Mouse (Mus musculus) Muller cell, postnatal 12 days (primary cell): ENCODE data around the gene Trip11.
A peak's percentile ranks its signal among the peaks of the same experiment; 100 is the strongest.

ENCODE experiments used
- DNase-seq: peaks from one replicate; pipeline ENCODE4 v3.0.0-alpha.2; 2015; ENCODE audit errors: inconsistent ontology term

The Trip11 gene

GRCm38 (mm10) chr12:101897113-101897512, 16.0 kb downstream of the Trip11 start:
- DNase-seq, result no peak

GRCm38 (mm10) chr12:101893296-101893695, 19.8 kb downstream of the Trip11 start:
- DNase-seq, result no peak

DNA sequence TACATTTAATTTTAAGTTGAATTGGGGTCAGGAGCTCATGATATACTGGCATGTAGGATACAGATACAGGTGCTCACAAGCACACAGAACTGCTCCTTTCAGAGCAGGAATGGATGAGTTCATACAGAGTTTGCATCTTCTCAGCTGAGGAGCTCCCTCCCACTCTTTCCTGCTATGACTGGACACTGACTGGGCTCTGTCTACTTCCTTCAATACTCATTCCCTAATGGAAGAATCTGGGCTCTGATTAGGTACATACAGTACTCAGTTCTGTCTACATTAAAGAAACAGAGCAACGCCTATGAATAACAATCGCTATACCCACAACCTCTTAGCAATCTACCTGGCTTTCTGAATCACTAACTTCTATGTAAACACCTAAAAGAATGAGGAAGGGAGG, 20.2 kb downstream of the Trip11 start:
- no peak for DNase-seq

- DNase-seq, result no peak
These were observed 22.0 kb downstream of the Trip11 start for GRCm38 (mm10) chr12:101891066-101891465.

- DNase-seq, result no peak
These were observed 23.7 kb downstream of the Trip11 start for GRCm38 (mm10) chr12:101889351-101889750.

DNA sequence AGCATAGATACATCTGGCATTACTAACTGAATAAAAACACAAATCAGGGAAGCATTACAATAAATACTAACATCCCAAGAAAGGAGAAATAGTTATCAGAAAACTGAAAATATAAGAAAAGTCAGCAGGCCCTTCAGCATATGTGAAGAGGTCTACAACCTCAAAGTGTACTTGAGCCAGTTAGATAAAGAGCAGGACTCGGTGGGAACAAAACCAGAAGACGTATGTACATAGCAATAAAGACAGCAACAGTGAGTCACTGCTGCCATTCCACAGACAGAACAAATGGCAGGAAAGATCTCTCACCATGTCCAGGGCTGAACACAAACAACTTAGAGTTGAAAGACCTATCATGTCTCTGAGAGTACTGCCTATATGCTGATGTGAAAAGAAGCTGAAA, 24.8 kb downstream of the Trip11 start:
- no peak for DNase-seq

DNA sequence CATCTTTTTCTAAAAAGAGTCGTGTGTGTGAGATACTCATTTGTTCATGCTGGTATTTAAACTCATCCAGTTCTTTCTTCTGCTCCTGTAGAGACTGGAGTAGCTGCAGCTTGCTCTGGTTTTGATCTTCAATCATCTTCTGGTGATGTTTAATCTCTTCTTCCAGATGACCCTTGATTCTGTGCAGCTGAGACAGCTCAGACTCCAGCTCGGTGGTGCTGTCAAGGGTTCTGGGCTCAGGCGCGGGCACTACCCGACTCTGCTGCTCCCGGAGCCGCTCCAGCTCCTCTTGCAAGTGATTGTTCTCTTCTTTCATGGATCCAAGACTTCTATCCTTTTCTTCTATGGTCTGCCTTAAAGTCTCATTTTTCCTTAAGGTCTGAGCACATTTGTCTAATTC, 28.1 kb downstream of the Trip11 start:
- DNase-seq, result no peak

DNA sequence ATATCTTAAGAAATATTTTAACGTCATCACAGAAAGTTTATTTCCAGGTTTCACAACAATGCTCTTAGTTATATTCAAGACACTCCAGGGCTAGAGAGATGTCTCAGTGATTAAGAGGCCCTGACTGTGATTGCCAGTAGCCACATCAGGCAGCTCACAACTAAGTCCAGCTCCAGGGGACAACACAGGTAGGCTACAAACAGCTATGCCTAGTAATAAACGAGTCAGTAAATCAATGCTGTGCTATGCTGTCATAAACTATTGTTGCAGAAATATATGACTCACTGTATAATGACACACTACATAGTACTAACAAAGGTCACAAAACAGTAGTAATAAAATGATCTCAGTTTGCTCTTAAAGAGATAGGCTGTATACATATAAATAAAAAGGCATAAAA, 36.7 kb downstream of the Trip11 start:
- no peak for DNase-seq

DNA sequence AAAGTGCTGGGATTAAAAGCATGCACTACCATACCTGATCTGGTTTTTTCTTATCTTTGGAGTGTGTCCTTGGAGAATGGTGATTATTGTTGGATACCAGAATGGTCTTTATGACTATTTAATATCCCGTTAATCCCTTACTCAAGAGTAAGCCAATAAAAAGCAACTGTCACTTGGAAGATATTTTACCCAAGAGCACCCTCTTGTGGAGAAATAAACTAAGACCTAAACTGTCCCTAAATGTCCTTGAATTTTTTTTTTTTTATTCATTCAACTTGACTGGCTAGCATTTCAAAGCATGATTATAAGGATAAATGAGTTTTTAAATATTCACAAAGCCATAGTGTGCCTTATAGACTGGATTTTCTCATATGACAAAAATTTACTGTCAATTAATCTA, 38.0 kb downstream of the Trip11 start:
- DNase-seq, result peak; percentile 21

DNA sequence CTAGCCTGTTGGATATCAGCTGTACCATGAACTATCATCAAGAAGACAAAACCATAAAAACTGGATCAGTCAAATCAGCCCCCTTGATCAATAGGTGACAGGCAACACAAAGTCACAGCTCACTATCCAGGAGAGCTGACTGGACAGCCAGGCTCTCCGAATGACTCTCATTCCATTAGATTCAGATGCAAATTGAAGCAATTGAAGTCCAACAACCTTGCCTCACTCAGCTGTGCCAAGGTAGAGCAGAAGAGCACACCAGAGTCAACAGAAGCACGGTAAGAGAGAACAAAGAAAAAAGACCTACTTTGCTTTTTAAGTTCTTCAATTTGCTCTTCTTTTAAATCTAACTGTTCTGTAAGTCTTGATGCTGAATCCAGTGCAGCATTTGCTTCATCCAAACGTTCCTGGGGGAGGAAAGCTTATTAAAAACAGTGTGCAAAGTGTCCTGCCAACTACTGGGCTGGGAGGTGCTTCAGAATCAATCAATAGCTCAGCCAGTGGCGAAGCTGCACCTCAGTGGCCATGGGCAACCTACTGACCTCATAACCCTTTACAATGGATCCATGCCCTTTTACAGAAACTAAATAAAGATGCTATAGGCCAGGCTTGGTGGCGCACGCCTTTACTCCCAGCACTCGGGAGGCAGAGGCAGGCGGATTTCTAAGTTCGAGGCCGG, 50.6 kb downstream of the Trip11 start:
- no peak for DNase-seq

DNA sequence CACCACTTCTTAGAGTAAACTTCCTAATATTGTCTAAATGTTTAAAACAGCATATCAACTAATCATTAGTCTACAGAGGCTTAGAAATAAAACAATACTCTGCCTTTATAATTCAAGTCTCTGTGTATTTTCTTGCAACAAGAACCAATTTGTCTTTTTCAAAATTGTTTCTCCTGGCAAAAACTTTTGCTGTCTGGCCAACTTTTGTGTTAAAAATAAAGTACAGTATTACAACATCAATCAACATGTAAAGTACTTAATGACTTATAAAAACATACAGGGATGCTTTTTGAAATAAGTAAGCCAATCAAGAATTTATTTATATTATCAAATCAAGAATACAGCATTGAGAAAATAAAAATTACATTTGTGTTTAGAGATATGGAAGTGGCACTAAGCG, 52.8 kb downstream of the Trip11 start:
- DNase-seq, result no peak

DNA sequence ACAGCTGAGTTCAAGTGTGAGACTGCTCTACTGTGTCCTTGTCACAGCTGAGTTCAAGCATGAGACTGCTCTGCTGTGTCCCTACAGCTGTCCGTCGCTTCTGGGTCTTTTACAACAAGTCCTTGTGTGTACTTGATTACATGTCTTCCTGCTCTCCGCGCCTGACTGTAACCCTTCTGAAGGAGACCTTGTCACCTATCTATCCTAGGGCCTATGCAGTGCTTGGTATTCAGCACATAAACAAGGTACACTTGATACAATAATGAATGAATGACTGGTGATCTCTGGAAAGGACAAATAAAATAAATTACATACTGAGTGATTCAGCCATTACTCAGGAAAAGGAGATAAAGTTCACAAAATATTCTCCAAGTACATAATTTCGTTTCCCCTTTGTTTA, 55.1 kb downstream of the Trip11 start:
- no peak for DNase-seq

GRCm38 (mm10) chr12:101854336-101854735, 58.7 kb downstream of the Trip11 start:
- no peak for DNase-seq

DNA sequence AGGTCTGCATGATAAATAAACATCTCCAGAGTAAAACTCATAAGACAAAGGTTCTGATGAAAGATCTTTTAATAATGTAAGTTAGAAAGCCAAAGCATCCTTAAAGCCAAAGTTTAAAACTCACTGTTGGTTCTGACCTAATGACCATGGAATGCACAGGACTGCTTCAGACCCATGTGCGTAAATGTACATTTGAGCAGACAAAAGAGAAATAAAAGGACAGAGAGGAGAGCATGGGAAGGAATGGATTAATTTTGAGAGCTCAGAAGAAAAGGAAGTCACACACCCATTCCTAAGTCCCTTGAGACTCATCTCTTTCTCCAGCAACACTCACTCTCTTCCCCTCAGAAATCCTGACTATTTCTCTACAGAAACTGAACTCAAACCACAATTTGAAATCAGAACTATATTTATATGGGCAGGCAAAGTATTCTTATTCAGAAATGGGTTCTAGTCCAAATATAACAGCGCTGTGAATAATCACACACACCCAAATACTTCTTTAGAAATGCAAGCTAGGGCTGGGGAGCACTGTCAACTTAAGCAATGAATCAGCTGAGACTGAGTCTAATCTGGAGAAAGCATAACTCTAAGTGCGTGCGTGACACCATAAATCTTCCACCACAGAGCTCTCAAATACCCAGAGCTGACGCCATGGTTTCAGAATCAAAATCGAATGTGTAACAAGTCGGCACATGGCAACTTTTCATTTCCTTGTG, 61.1 kb downstream of the Trip11 start:
- DNase-seq, result peak; percentile 6

- no peak for DNase-seq
These were observed 61.8 kb downstream of the Trip11 start for GRCm38 (mm10) chr12:101851314-101851713.

- peak; percentile 9 for DNase-seq
These were observed 76.4 kb downstream of the Trip11 start for GRCm38 (mm10) chr12:101836546-101837274.

DNA sequence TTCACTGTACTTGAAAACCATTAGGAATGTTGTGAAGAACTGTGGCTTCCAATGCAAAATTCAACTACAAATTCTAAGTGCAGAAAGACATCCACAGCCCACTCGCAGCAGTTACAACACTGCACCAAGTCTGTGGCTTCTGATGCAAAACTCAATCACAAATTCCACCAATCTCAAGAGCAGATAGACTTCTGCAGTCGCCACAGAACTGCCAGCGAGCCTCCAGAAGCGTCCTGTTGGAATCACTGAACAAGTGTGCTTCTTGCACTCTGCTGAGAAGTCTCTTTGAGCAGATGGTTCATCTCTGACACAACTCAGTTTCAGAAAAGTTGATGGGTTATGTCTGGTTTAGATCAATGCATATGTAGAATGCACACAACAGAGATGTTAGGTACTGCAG, 78.4 kb downstream of the Trip11 start:
- no peak for DNase-seq

DNA sequence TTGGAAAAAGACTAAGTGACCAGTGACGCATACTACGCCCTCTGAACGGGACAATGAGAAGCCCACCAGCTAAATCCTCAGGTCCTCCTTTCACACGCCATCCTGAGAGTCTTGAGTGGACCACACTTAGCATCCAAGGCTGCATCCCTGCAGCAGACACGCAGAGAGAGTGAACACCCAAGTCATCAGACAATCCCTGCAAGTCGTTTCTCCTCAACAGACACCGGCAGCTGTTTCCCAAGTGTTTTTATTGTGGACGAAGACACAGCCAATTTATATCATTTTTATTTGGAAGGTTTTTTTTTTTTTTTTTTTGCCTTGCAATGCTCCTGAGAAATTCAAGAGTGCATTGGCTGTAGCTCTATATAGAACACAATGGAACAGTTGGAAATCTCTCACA, 79.3 kb downstream of the Trip11 start:
- DNase-seq, result no peak

- DNase-seq, result no peak
These were observed 80.0 kb downstream of the Trip11 start for GRCm38 (mm10) chr12:101833115-101833506.

DNA sequence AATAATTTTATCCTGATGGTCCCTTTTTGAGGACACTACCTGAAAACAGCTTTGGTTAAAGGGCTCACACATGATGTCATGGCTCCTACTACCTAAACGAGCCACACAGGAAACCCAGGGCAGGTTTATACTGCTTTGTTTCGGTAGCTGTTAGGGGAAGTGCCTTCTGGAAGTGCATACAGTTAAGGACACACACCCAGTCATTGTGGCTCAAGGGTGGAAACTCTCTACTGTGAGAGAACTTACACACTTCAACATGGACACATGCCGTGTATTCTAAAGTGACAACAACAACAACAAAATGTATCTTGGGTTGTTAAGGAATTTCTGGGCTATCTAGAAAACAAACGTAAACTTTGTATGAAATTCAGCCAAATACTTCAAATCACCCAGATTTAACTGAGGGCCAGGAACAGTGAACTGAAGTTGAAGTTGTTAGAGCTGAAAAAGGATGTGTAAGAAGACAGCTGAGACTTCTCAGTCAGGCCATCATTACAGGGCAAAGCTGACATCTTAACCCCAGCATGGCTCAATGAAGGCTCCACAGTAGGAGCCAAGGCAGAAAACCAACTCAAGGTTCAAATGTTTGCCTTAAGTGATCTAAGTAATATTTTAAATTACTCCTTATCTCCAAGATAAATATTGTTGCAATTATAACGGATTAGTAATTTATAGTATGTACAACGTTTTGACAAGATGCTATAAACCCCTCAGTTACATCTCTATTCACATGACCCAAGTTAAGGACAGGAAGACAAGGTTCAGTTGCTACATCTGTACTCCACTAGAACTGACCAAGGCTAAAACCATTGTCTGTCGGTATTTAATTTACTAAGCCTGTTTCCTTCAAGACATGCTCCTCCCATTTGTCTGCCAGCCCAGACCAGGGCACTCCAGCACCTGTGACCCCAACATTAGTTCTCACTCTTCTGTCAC, 80.6 kb downstream of the Trip11 start:
- DNase-seq, result no peak

DNA sequence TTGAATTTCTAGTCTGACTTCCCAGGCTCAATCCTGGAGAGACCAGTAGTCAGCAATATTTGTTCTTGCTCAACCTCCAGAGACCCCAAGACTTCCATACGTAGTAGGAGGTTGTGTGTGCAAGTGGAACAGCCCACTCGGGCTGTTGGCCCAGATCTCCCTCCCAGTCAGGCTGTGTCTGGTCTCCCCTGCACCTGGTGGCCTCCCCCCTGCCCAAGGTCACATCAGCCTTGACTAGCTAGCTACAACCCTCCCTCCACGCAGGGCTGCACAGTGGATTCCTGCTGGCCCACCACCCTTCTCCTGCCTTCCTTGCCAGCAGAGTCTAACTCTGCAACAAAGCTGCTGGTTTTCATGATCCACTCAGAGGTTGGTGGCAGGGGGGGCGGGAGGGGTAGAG, 81.8 kb downstream of the Trip11 start:
- DNase-seq, result no peak

- DNase-seq, result no peak
These were observed 89.9 kb downstream of the Trip11 start for GRCm38 (mm10) chr12:101823161-101823560.
